Mouse (Mus musculus) forebrain, embryonic 16.5 days (tissue): Measurements from ENCODE around the gene AY358078. TPM values are rescaled to one million over a fixed set of nuclear protein-coding genes. Genes with fewer than 3 reads are reported as not detected.
"Not testable (repeated sequence)": the region's sequence is repeated elsewhere in the genome, so short reads cannot be mapped to it uniquely, and the experiment has no call there.

Source experiments
- ATAC-seq: fragments of 200-750 bp; cut with Nextera tagmentation; 2 replicates; pipeline ENCODE4 v1.8.0; 2017; ENCODE audit warnings: mild to moderate bottlenecking, moderate library complexity
- H3K27ac ChIP-seq: fragments of 300-500 bp; sonication (generic); 2 replicates; pipeline ENCODE4 v1.5.1; 2014; ENCODE audit warnings: low read length, control low read depth
- H3K27me3 ChIP-seq: fragments of 300-500 bp; sonication (generic); replicated peaks from 2 replicates; pipeline ENCODE4 v1.6.1; 2014; ENCODE audit warnings: low read length; ENCODE audit not compliant: control insufficient read depth, insufficient read depth
- H3K36me3 ChIP-seq: fragments of 300-500 bp; sonication (generic); 2 replicates; pipeline ENCODE4 v1.6.1; 2014; ENCODE audit not compliant: control insufficient read depth, insufficient read depth
- H3K4me1 ChIP-seq: fragments of 300-500 bp; sonication (generic); replicated peaks from 2 replicates; pipeline ENCODE4 v1.6.1; 2014; ENCODE audit warnings: low read length; ENCODE audit not compliant: control insufficient read depth, insufficient read depth
- H3K4me2 ChIP-seq: fragments of 300-500 bp; sonication (generic); 2 replicates; pipeline ENCODE4 v1.6.1; 2014; ENCODE audit warnings: mild to moderate bottlenecking, low read length, control low read depth
- H3K4me3 ChIP-seq: fragments of 300-500 bp; sonication (generic); replicated peaks from 2 replicates; pipeline ENCODE4 v1.5.1; 2014; ENCODE audit warnings: mild to moderate bottlenecking, low read length, control low read depth
- H3K9ac ChIP-seq: fragments of 300-500 bp; sonication (generic); replicated peaks from 2 replicates; pipeline ENCODE4 v1.6.1; 2014; ENCODE audit warnings: low read depth, low read length, control low read depth
- H3K9me3 ChIP-seq: fragments of 300-500 bp; sonication (generic); 2 replicates; pipeline ENCODE4 v1.6.1; 2016; ENCODE audit warnings: low read length; ENCODE audit not compliant: control insufficient read depth
- WGBS: fragments of 180-500 bp; shearing (Covaris S2); extraction: QIAGEN DNeasy Blood & Tissue Kit; methylation state at CpG from one replicate; pipeline ENCODE4 v1.1.7; 2014; 5-methylcytosine and 5-hydroxymethylcytosine counted together
- polyA plus RNA-seq: library from polyadenylated mRNA; unstranded; fragments of >200 nt; fragmentation: Nextera tagmentation; extraction: Ambion mirVana; gene quantifications from 2 replicates; pipeline ENCODE4 v1.2.1, GENCODE M21; 2015

The AY358078 gene
- polyA plus RNA-seq, 1 experiment from 2014 or later, result not detected

DNA sequence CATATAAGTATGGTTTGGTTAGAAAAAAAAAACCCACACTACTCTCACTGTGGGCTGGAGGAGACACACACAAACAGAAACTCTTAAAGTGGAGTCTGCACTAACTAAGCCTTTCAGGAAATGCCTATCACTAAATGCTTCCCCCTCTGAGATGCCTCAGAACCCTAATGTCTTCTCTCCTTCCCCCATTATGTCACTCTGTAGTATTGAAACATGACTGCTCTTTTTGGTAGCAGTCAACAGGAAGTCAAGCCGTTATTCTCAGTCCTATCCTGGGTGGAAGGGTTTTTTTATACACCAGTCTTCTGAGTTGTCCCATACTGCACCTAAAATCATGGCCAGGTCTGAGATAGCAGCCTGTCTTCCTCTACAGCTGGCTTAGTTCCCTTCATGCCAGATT is 26.8 kb downstream of the AY358078 start:
- no peak overlapping the region for H3K4me3 ChIP-seq
- H3K27me3 ChIP-seq, result no peaks in the 10 kb centered on the region
- H3K4me2 ChIP-seq, result no peak overlapping the region
- no peaks in the 10 kb centered on the region for H3K36me3 ChIP-seq
- ATAC-seq, result no peak
- 77% methylated on average over 1 of the region's 1 CpGs for WGBS
- H3K27ac ChIP-seq, result no peak overlapping the region
- no peaks in the 10 kb centered on the region for H3K4me1 ChIP-seq
- no peak overlapping the region for H3K9ac ChIP-seq
- no peaks in the 10 kb centered on the region for H3K9me3 ChIP-seq

DNA sequence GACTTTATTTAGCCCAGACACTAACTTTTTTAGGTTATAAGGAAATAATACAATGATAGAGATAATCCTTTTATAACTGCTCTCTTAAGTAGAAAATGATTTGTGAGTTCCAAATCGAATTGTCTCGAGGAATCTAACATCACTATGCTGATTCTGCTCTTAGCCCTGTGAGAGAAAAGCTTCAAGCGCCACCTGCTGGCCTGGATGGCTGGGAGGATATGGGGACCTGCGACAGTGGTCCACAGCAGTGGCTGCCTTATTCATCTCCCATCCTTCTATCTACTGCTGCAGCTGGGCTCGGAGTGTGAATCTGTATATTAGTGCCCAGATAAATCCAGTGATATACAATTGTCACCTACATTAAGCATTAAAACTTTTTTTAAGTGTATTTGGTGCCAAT is 28.0 kb downstream of the AY358078 start:
- H3K9ac ChIP-seq, H3K4me3 ChIP-seq, H3K4me1 ChIP-seq, H3K4me2 ChIP-seq, H3K9me3 ChIP-seq, H3K36me3 ChIP-seq, H3K27me3 ChIP-seq, H3K27ac ChIP-seq: not testable (repeated sequence)
- ATAC-seq, result peak; percentile 81
- 40% methylated on average over 5 of the region's 5 CpGs for WGBS

DNA sequence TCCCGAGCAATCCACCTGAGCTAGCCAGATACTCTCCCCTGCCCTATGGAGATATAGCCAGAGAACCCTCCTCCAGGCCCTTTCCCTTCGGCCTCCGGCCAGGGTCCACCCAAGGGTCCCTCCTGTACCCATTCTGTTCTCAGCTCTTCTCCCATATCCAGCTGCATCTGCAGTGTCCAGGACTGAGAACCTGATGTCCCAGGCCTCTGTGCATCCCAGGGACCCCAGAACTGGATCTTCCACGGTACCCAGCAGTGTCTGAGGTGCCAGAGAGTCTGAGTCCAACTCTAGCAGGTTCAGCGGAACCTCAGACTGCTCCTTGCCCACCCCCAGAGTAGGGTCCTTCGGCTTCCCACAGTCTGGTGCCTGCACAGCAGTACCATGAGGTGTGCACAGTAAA is 29.3 kb downstream of the AY358078 start:
- no peak overlapping the region for H3K27ac ChIP-seq
- no peak overlapping the region for H3K4me3 ChIP-seq
- H3K4me2 ChIP-seq, result no peak overlapping the region
- no peak for ATAC-seq
- H3K27me3 ChIP-seq, result no peaks in the 10 kb centered on the region
- H3K36me3 ChIP-seq, result no peaks in the 10 kb centered on the region
- no peaks in the 10 kb centered on the region for H3K4me1 ChIP-seq
- no peak overlapping the region for H3K9ac ChIP-seq
- 83% methylated on average over 6 of the region's 6 CpGs for WGBS
- no peaks in the 10 kb centered on the region for H3K9me3 ChIP-seq

DNA sequence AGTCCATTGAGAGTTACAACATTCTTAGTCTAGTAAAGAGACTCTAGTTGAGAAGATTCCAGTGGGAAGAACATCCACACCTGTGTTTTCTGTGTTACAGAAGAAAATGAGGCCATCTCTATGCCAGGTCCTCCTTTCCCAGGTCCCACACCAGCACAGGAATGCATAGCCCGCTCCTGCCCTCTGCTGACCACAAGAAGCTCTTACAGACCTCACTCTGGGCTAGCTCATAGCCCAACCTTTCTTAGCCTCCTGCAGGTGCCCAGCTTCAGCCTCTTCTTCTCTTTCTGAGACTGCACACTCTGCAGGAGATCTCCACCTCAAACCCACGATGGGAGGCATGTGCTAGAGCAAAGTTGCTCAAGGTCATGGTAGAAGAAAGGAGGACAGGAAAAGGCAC is 38.6 kb downstream of the AY358078 start:
- not testable (repeated sequence) for H3K9ac ChIP-seq, H3K36me3 ChIP-seq, H3K4me2 ChIP-seq, H3K9me3 ChIP-seq, H3K4me3 ChIP-seq, H3K4me1 ChIP-seq, H3K27ac ChIP-seq, H3K27me3 ChIP-seq, ATAC-seq
- WGBS, result 41% methylated on average over 2 of the region's 2 CpGs

DNA sequence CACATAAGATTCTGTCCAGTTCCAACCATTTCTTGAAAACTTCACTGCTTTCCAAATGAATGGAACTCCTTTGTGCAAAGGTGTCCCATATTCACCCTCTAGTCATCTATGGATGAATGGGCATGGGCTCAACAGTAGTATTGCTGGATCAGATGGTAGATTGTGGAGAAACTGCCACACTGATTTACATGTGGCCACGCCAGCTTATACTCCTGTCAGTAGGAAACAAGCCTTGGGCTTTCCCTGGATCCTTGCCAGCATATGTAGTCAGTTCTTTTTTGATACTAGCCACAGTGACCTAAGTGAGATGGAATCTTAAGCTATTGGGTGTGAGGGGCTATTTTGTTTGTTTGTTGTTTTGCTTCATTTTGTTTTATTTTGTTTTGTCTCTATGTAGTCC is 42.4 kb downstream of the AY358078 start:
- no peaks in the 10 kb centered on the region for H3K27me3 ChIP-seq
- no peaks in the 10 kb centered on the region for H3K36me3 ChIP-seq
- 33% methylated on average over 1 of the region's 1 CpGs for WGBS
- H3K9me3 ChIP-seq, result no peaks in the 10 kb centered on the region
- H3K27ac ChIP-seq, result no peak overlapping the region
- H3K4me2 ChIP-seq, result no peak overlapping the region
- H3K4me3 ChIP-seq, result no peak overlapping the region
- ATAC-seq, result peak; percentile 64
- H3K4me1 ChIP-seq, result no peaks in the 10 kb centered on the region
- H3K9ac ChIP-seq, result no peak overlapping the region

DNA sequence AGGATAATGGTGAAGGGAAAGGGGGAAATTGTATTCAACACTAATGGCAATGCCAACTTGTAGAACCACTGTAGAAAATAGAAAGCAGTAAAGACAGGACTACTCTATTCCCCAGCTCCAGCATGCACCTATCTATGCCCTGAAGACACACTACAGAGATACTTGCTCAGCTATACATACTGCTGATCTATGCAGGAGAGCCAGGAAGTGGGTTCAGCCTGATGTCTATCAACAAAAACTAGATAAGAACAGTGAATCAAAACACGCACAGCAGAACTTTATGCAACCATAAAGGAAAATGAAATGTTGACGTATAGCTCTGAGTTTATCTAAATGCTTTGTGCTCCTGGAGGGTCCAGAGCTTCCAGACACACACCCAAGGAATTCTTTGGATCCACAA is 42.9 kb downstream of the AY358078 start:
- ATAC-seq, result no peak
- WGBS, result 86% methylated on average over 2 of the region's 2 CpGs

DNA sequence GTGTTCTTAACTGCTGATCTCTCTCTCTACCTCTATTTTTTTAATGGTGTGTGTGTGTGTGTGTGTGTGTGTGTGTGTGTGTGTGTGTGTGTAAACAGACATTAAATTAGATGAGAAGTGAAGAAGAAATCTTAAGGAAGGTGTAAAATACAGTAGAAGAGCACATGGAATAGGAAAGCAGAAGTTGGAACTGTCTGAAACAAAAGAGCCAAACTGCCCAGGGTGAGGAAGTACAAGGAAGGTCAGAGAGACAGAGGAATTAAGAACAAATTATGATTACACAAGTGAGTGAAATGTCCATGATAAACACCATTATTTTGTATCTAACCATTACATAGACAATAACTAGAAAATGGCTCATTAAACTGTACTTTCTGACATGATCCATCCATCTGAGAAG is 44.0 kb downstream of the AY358078 start:
- no peak overlapping the region for H3K9ac ChIP-seq
- no peak for ATAC-seq

More for the DNA sequence above, 42.9 kb downstream of the AY358078 start:
- no peak overlapping the region for H3K27ac ChIP-seq
- no peak overlapping the region for H3K4me3 ChIP-seq
- no peaks in the 10 kb centered on the region for H3K36me3 ChIP-seq
- H3K27me3 ChIP-seq, result no peaks in the 10 kb centered on the region
- no peaks in the 10 kb centered on the region for H3K9me3 ChIP-seq
- H3K4me1 ChIP-seq, result no peaks in the 10 kb centered on the region
- no peak overlapping the region for H3K4me2 ChIP-seq
- H3K9ac ChIP-seq, result no peak overlapping the region

DNA sequence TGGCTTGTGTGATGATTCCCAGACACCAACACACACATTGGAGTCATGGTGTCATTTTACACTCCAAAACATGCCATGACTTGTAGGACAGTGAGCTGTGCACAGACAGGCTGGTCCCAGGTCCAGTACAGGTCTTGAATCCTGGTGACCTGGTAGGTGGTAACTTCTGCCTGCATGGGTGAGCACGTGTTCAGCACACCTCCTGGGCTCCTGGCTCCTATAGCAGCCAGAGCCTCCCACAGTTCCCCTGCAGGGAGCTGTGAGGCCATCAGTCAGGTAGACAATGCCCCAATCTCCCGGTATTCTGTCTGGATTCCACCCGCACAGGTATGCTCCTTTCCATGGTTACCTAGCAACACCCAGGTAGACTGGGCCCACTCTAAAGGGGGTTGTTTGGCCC is 46.7 kb downstream of the AY358078 start:
- Histone ChIP-seq H3K9ac (no peak overlapping the region), H3K4me3 (no peak overlapping the region), H3K27me3 (no peaks in the 10 kb centered on the region), H3K4me2 (no peak overlapping the region), H3K36me3 (no peaks in the 10 kb centered on the region), H3K27ac (no peak overlapping the region), H3K4me1 (no peaks in the 10 kb centered on the region), H3K9me3 (no peaks in the 10 kb centered on the region)
- WGBS, result 67% methylated on average over 3 of the region's 3 CpGs
- no peak for ATAC-seq

More for the DNA sequence above, 44.0 kb downstream of the AY358078 start:
- H3K4me1 ChIP-seq, result no peaks in the 10 kb centered on the region
- H3K9me3 ChIP-seq, result no peaks in the 10 kb centered on the region
- H3K4me3 ChIP-seq, result no peak overlapping the region
- H3K27ac ChIP-seq, result no peak overlapping the region
- H3K4me2 ChIP-seq, result no peak overlapping the region
- H3K36me3 ChIP-seq, result no peaks in the 10 kb centered on the region
- H3K27me3 ChIP-seq, result no peaks in the 10 kb centered on the region

DNA sequence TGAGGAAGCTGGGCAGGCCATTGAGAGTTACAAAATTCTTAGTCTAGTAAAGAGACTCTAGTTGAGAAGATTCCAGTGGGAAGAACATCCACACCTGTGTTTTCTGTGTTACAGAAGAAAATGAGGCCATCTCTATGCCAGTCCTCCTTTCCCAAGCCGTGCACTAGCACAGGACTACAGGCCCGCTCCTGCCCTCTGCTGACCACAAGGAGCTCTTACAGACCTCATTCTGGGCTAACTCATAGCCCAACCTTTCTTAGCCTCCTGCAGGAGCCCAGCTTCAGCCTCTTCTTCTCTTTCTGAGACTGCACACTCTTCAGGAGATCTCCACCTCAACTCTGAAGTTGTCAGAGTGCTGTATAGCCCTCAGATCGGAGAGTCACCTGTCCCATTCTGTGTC is 51.2 kb downstream of the AY358078 start:
- not testable (repeated sequence) for H3K9ac ChIP-seq

DNA sequence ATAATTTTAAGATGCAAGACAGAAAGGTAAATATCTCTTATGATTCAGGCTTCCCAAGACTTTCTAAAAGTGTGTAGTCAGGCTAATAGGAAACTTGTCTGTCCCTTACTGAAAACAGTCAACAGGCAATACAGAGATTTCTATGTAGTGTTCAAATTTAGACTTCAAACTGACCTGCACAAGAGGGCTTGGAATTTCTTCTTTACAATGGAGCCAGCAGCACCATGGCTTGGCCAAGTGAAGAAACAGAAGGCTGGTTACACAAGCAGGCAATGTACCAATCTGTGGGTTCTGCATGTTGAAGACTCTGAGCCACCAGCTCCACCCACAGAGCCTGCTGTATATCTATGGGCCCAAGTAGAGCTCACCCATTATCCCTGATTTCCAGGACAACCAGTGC is 53.6 kb downstream of the AY358078 start, which contains the start of gene Ear6:
TSS of gene Ear6 (plus strand) at position 301 of the 400 bp plus-strand sequence.
- Histone ChIP-seq H3K9ac (no peak within 1 kb of the TSS), H3K27ac (no peak within 1 kb of the TSS), H3K9me3 (no peaks in the 10 kb centered on the region), H3K36me3 (no peaks in the 10 kb centered on the region), H3K4me3 (no peak within 1 kb of the TSS), H3K4me2 (no peak within 1 kb of the TSS), H3K4me1 (no peaks in the 10 kb centered on the region), H3K27me3 (no peaks in the 10 kb centered on the region)
- ATAC-seq, result no peak

More for the DNA sequence above, 51.2 kb downstream of the AY358078 start:
- H3K4me2 ChIP-seq, H3K9me3 ChIP-seq, H3K4me1 ChIP-seq, H3K27ac ChIP-seq, ATAC-seq, H3K36me3 ChIP-seq, H3K4me3 ChIP-seq, H3K27me3 ChIP-seq: not testable (repeated sequence)
- 36% methylated on average over 3 of the region's 3 CpGs for WGBS
